ENCODE assay signal across 24 mouse cellular contexts in the genomic region with DNA sequence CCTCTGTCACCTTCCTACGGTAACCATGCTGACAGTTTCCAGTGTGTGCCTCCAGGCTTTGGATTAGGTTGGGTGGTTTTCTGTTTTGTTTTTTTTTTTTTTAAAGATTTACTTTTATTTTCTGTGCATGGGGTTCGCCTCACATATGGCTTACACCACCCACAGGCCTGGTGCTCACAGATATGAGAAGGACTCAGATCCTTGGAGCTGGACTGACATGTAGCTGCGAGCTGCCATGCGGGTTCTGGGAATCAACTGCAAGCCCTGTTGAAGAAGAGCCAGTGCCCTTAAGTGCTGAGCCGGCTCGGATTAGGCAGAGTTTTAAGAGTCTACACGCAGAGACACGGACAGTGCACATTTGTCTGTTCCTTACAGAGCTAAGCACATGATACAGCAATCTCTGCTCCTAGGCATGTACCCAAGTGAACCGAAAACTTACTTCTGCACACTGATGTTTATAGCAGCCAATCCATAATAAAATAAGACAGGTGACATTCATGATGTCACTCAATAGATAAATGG. TPM values are rescaled to one million over a fixed set of nuclear protein-coding genes. Genes with fewer than 3 reads are reported as not detected.
A peak's percentile ranks its signal among the peaks of the same experiment; 100 is the strongest.
DNase-seq lines count a peak whose midpoint lies in the region; ATAC-seq and TF ChIP-seq lines count a peak whose summit lies in the region.
"Had no signal": no experiment of that assay in that cellular context is flagged by ENCODE, and none has a peak within 500 bp of the region (broad histone marks: within the 10 kb centered on the region; RNA-seq: fewer than 3 reads in every experiment).

No protein-coding gene starts in this region.

- 83% methylated on average over 9 of the region's 9 CpGs for WGBS in liver, embryonic 11.5 days
- WGBS in liver, postnatal 0 days (ENCODE audit: insufficient replicate concordance): 80% methylated on average over 9 of the region's 9 CpGs
- 92% methylated on average over 9 of the region's 9 CpGs for WGBS in hindbrain, embryonic 16.5 days

- peaks cover 11% of the 10 kb centered on the region; the same call in 1 of the 2 replicates for H3K4me1 ChIP-seq in liver, embryonic 11.5 days (replicated peaks; ENCODE audit: control insufficient read depth, insufficient read depth, low read length)
- H3K4me1 ChIP-seq in liver, postnatal 0 days (ENCODE audit: insufficient read depth): peaks cover 8% of the 10 kb centered on the region; the same call in 1 of the 2 replicates
- peaks cover 5% of the 10 kb centered on the region for H3K4me1 ChIP-seq in hindbrain, embryonic 16.5 days (ENCODE audit: control insufficient read depth, insufficient read depth, low read depth, low read length)

- no peak overlapping the region for H3K4me2 ChIP-seq in liver, embryonic 11.5 days
- no peak overlapping the region for H3K4me2 ChIP-seq in liver, postnatal 0 days (ENCODE audit: low read depth, low read length)
- H3K4me2 ChIP-seq in hindbrain, embryonic 16.5 days (ENCODE audit: low read length): no peak overlapping the region
- H3K4me2 ChIP-seq: embryonic facial prominence, embryonic 15.5 days; forebrain, embryonic 12.5 days; heart, embryonic 11.5 days; hindbrain, embryonic 14.5 days; intestine, embryonic 15.5 days; kidney, embryonic 15.5 days; midbrain, embryonic 15.5 days; neural tube, embryonic 15.5 days had no signal

- H3K9ac ChIP-seq in liver, embryonic 11.5 days (ENCODE audit: low read depth, low read length): no peak overlapping the region
- no peak overlapping the region for H3K9ac ChIP-seq in liver, postnatal 0 days (replicated peaks)
- H3K9ac ChIP-seq in hindbrain, embryonic 16.5 days (ENCODE audit: low read depth, low read length): no peak overlapping the region
- H3K9ac ChIP-seq: embryonic facial prominence, embryonic 15.5 days; forebrain, embryonic 12.5 days; hindbrain, embryonic 14.5 days; intestine, embryonic 15.5 days; kidney, embryonic 15.5 days; midbrain, embryonic 15.5 days; neural tube, embryonic 15.5 days had no signal

- H3K4me3 ChIP-seq in gastrocnemius, adult 2 months: no peak overlapping the region
- H3K4me3 ChIP-seq in liver, embryonic 11.5 days (ENCODE audit: low read depth, low read length): no peak overlapping the region
- H3K4me3 ChIP-seq in liver, postnatal 0 days (ENCODE audit: low read depth, low read length): no peak overlapping the region
- no peak overlapping the region for H3K4me3 ChIP-seq in hindbrain, embryonic 16.5 days (ENCODE audit: low read length)
- H3K4me3 ChIP-seq: embryonic facial prominence, embryonic 15.5 days; forebrain, embryonic 12.5 days; intestine, embryonic 15.5 days; kidney, embryonic 15.5 days; megakaryocyte, embryonic 14.5 days; midbrain, embryonic 15.5 days; neural tube, embryonic 15.5 days had no signal

- peak overlapping the region; percentile 46 for H3K27ac ChIP-seq in gastrocnemius, adult 2 months
- no peak overlapping the region for H3K27ac ChIP-seq in liver, embryonic 11.5 days (ENCODE audit: low read depth, low read length)
- H3K27ac ChIP-seq in liver, postnatal 0 days (ENCODE audit: low read depth): no peak overlapping the region
- no peak overlapping the region for H3K27ac ChIP-seq in hindbrain, embryonic 16.5 days (ENCODE audit: low read depth, low read length)
- H3K27ac ChIP-seq: embryonic facial prominence, embryonic 15.5 days; forebrain, embryonic 12.5 days; hindbrain, embryonic 14.5 days; intestine, embryonic 15.5 days; kidney, embryonic 15.5 days; midbrain, embryonic 15.5 days; neural tube, embryonic 15.5 days; stomach, postnatal 0 days had no signal

- no peak for TF ChIP-seq CTCF in gastrocnemius, adult 2 months (IDR thresholded peaks at IDR 0.05)
- TF ChIP-seq CTCF in liver, postnatal 0 days (IDR thresholded peaks at IDR 0.05; ENCODE audit: low read depth): no peak

- H3K36me3 ChIP-seq in liver, embryonic 11.5 days (ENCODE audit: control insufficient read depth, insufficient read depth, low read length): no peaks in the 10 kb centered on the region
- 0 out of 2 replicates have a peak, but pooled peaks cover 1% of the 10 kb centered on the region for H3K36me3 ChIP-seq in liver, postnatal 0 days (replicated peaks; ENCODE audit: insufficient read depth, low read length)
- no peaks in the 10 kb centered on the region for H3K36me3 ChIP-seq in hindbrain, embryonic 16.5 days (ENCODE audit: control insufficient read depth, insufficient read depth, low read length)
- H3K36me3 ChIP-seq: embryonic facial prominence, embryonic 15.5 days; forebrain, embryonic 12.5 days; intestine, embryonic 15.5 days; midbrain, embryonic 15.5 days; neural tube, embryonic 15.5 days had no signal

- no peaks in the 10 kb centered on the region for H3K9me3 ChIP-seq in liver, embryonic 11.5 days (ENCODE audit: control insufficient read depth, low read length)
- no peaks in the 10 kb centered on the region for H3K9me3 ChIP-seq in liver, postnatal 0 days (ENCODE audit: low read length)
- no peaks in the 10 kb centered on the region for H3K9me3 ChIP-seq in hindbrain, embryonic 16.5 days (ENCODE audit: control insufficient read depth, low read length)
- H3K9me3 ChIP-seq: embryonic facial prominence, embryonic 15.5 days; forebrain, embryonic 12.5 days; intestine, embryonic 15.5 days; kidney, embryonic 15.5 days; midbrain, embryonic 15.5 days; neural tube, embryonic 15.5 days had no signal

- 0 out of 2 replicates have a peak, but pooled peaks have one; percentile 36 for ATAC-seq in liver, embryonic 11.5 days (replicated peaks; ENCODE audit: low FRiP score)
- no peak for ATAC-seq in liver, postnatal 0 days
- ATAC-seq in erythroblast, adult 5-6 weeks (replicated peaks; ENCODE audit: low FRiP score, poor library complexity, severe bottlenecking): 0 out of 2 replicates have a peak, but pooled peaks have one; percentile 37
- peak; percentile 39 for ATAC-seq in megakaryocyte progenitor cell, adult 5-6 weeks (replicated peaks; ENCODE audit: poor library complexity)
- ATAC-seq in hindbrain, embryonic 16.5 days: no peak
- ATAC-seq: intestine, embryonic 15.5 days; midbrain, embryonic 15.5 days had no signal

- peak; percentile 21 for DNase-seq in gastrocnemius, adult 2 months
- DNase-seq in gastrocnemius, postnatal 14 days: no peak
- DNase-seq in liver, embryonic 11.5 days (ENCODE audit: low spot score): no peak
- no peak for DNase-seq in liver, postnatal 0 days
- DNase-seq: adrenal gland, postnatal 14 days; cerebellum, adult 11-12 months; gastrocnemius, postnatal 36 days; heart, postnatal 14 days; left cerebral cortex, postnatal 4 days; lung, postnatal 14 days; right cerebral cortex, postnatal 4 days had no signal

- TF ChIP-seq EP300 in liver, postnatal 0 days (IDR thresholded peaks at IDR 0.05; ENCODE audit: low read depth): no peak

- H3K27me3 ChIP-seq in liver, embryonic 11.5 days (replicated peaks; ENCODE audit: control insufficient read depth, insufficient read depth, low read length): no peaks in the 10 kb centered on the region
- no peaks in the 10 kb centered on the region for H3K27me3 ChIP-seq in liver, postnatal 0 days (ENCODE audit: insufficient read depth, low read length)
- no peaks in the 10 kb centered on the region for H3K27me3 ChIP-seq in hindbrain, embryonic 16.5 days (replicated peaks; ENCODE audit: control insufficient read depth, insufficient read depth, low read length)
- H3K27me3 ChIP-seq: embryonic facial prominence, embryonic 15.5 days; forebrain, embryonic 12.5 days; intestine, embryonic 15.5 days; kidney, embryonic 15.5 days; megakaryocyte, embryonic 14.5 days; midbrain, embryonic 15.5 days; neural tube, embryonic 15.5 days had no signal

- intact Hi-C loops in gastrocnemius, adult 2 months (cut with DNase I): no loop called here
- intact Hi-C loops in gastrocnemius, postnatal 14 days (cut with DNase I; ENCODE audit: low total_unique reads): no loop called here

RNA-seq across cellular contexts. Expression of a gene that starts 14.5 kb away (rescaled TPM):
- total RNA-seq in gastrocnemius, adult 2 months (2021): 1 to 10 TPM; 2.1 to 2.2 TPM
- total RNA-seq in gastrocnemius, postnatal 14 days (2021): 1 to 10 TPM; 1.3 to 2.7 TPM
- 1.0 and 1.5 TPM in 2 replicates for polyA plus RNA-seq in liver, embryonic 11.5 days (2014; fragmentation: Nextera tagmentation; extraction: Ambion mirVana)
- 1.0 and 1.1 TPM in 2 replicates for polyA plus RNA-seq in liver, postnatal 0 days (2015; fragmentation: Nextera tagmentation; extraction: Ambion mirVana)
- 5.4 and 9.6 TPM in 2 replicates for total RNA-seq in erythroblast, adult 5-6 weeks (2015; ENCODE audit: low replicate concordance)
- total RNA-seq in erythroblast, adult 5-6 weeks (2017; ENCODE audit: low replicate concordance): 12.8 and 23.0 TPM in 2 replicates
- 0.79 and 1.4 TPM in 2 replicates for total RNA-seq in megakaryocyte progenitor cell, adult 5-6 weeks (2015)
- 1.4 and 2.6 TPM in 2 replicates for total RNA-seq in megakaryocyte progenitor cell, adult 5-6 weeks (2017)
- 159 and 167 TPM in 2 replicates for polyA plus RNA-seq in hindbrain, embryonic 16.5 days (2015; fragmentation: Nextera tagmentation; extraction: Ambion mirVana)

RNA-seq across cellular contexts. Expression of a gene that starts 15.1 kb away (rescaled TPM):
- 10 to 100 TPM; 22.9 to 25.9 TPM for total RNA-seq in gastrocnemius, adult 2 months (2021)
- total RNA-seq in gastrocnemius, postnatal 14 days (2021): 10 to 100 TPM; 20.3 to 21.3 TPM
- polyA plus RNA-seq in liver, embryonic 11.5 days (2014; fragmentation: Nextera tagmentation; extraction: Ambion mirVana): 21.5 and 26.8 TPM in 2 replicates
- 11.7 and 11.8 TPM in 2 replicates for polyA plus RNA-seq in liver, postnatal 0 days (2015; fragmentation: Nextera tagmentation; extraction: Ambion mirVana)
- 320 and 330 TPM in 2 replicates for total RNA-seq in erythroblast, adult 5-6 weeks (2015; ENCODE audit: low replicate concordance)
- 596 and 599 TPM in 2 replicates for total RNA-seq in erythroblast, adult 5-6 weeks (2017; ENCODE audit: low replicate concordance)
- total RNA-seq in megakaryocyte progenitor cell, adult 5-6 weeks (2015): 14.9 and 17.7 TPM in 2 replicates
- total RNA-seq in megakaryocyte progenitor cell, adult 5-6 weeks (2017): 16.8 and 18.0 TPM in 2 replicates
- 22.8 and 25.2 TPM in 2 replicates for polyA plus RNA-seq in hindbrain, embryonic 16.5 days (2015; fragmentation: Nextera tagmentation; extraction: Ambion mirVana)

Comparison
In these comparisons a context has a peak if more than half of its experiments do, and no peak if none do; other contexts are left out.
1. ATAC-seq: peak in liver, embryonic 11.5 days (single experiment), erythroblast, adult 5-6 weeks (single experiment) and megakaryocyte progenitor cell, adult 5-6 weeks (single experiment); none in liver, postnatal 0 days (single experiment) and hindbrain, embryonic 16.5 days (single experiment).
2. RNA of a gene that starts 15.1 kb away (total RNA-seq): 320 to 599 TPM in erythroblast, adult 5-6 weeks; 22.9 to 25.9 TPM in gastrocnemius, adult 2 months, 20.3 to 21.3 TPM in gastrocnemius, postnatal 14 days and 14.9 to 18.0 TPM in megakaryocyte progenitor cell, adult 5-6 weeks; every median in the first group is over 10 times any median in the second.